Mouse (Mus musculus) liver, embryonic 14.5 days (tissue): ENCODE measurements around the gene Vav2. TPM values are rescaled to one million over a fixed set of nuclear protein-coding genes. Genes with fewer than 3 reads are reported as not detected.

Source experiments
- ATAC-seq: fragments of 200-750 bp; cut with Nextera tagmentation; 2 replicates; pipeline ENCODE4 v1.8.0; 2017; ENCODE audit warnings: moderate number of reproducible peaks, mild to moderate bottlenecking, moderate library complexity; ENCODE audit not compliant: insufficient read depth
- DNase-seq, 3 experiments: peaks; one replicate each; pipeline ENCODE4 v3.0.0-alpha.2; 2012 to 2013; ENCODE audit warnings: low read depth in 3 of 3, low spot score in 3 of 3
- H3K27ac ChIP-seq: fragments of 300-500 bp; sonication (generic); 2 replicates; pipeline ENCODE4 v1.5.1; 2014; ENCODE audit warnings: moderate library complexity, mild to moderate bottlenecking, control low read depth, inconsistent platforms
- H3K27me3 ChIP-seq: fragments of 300-500 bp; sonication (generic); 2 replicates; pipeline ENCODE4 v1.6.1; 2014; ENCODE audit warnings: mild to moderate bottlenecking, low read length, moderate library complexity; ENCODE audit not compliant: control insufficient read depth, insufficient read depth
- H3K36me3 ChIP-seq: fragments of 300-500 bp; sonication (generic); replicated peaks from 2 replicates; pipeline ENCODE4 v1.6.1; 2014; ENCODE audit warnings: low read depth; ENCODE audit not compliant: control insufficient read depth, insufficient read depth
- H3K4me1 ChIP-seq, 2 experiments: fragments of 200-500 bp in 1 of 2; fragments of 300-500 bp in 1 of 2; sonication (generic) in 1 of 2; replicated peaks; 2 replicates each; pipeline ENCODE4 v1.6.1; 2012 to 2014; ENCODE audit warnings: antibody characterized with exemption in 1 of 2, inconsistent platforms in 1 of 2, low read length in 1 of 2; ENCODE audit not compliant: control insufficient read depth in 2 of 2, insufficient read depth in 2 of 2
- H3K4me2 ChIP-seq: fragments of 300-500 bp; sonication (generic); 2 replicates; pipeline ENCODE4 v1.6.1; 2014; ENCODE audit warnings: low read depth, mild to moderate bottlenecking, control low read depth, moderate library complexity
- H3K4me3 ChIP-seq, 2 experiments: fragments of 200-500 bp in 1 of 2; fragments of 300-500 bp in 1 of 2; sonication (generic) in 1 of 2; 2 replicates each; pipeline ENCODE4 v1.5.1; 2012 to 2014; ENCODE audit warnings: low read depth in 2 of 2, low read length in 2 of 2, mild to moderate bottlenecking in 2 of 2, control low read depth in 1 of 2, inconsistent platforms in 1 of 2, moderate library complexity in 1 of 2; ENCODE audit not compliant: insufficient read depth in 1 of 2
- H3K9ac ChIP-seq: fragments of 300-500 bp; sonication (generic); replicated peaks from 2 replicates; pipeline ENCODE4 v1.6.1; 2014; ENCODE audit warnings: mild to moderate bottlenecking, control low read depth, moderate library complexity
- H3K9me3 ChIP-seq: fragments of 300-500 bp; sonication (generic); 2 replicates; pipeline ENCODE4 v1.6.1; 2016; ENCODE audit warnings: low read length, mixed read lengths; ENCODE audit not compliant: control insufficient read depth
- CTCF ChIP-seq: IDR thresholded peaks from 2 replicates; pipeline ENCODE4 v1.5.1; 2016; ENCODE audit warnings: antibody characterized with exemption, low read depth, control low read depth
- EP300 ChIP-seq: IDR thresholded peaks from 2 replicates; pipeline ENCODE4 v1.6.1; 2016; ENCODE audit warnings: antibody characterized with exemption, low read depth
- WGBS: fragments of 180-500 bp; shearing (Covaris S2); extraction: QIAGEN DNeasy Blood & Tissue Kit; methylation state at CpG from one replicate; pipeline ENCODE4 v1.1.7; 2014; ENCODE audit not compliant: insufficient replicate concordance; 5-methylcytosine and 5-hydroxymethylcytosine counted together
- polyA plus RNA-seq, 2 experiments: library from polyadenylated mRNA; depleted of rRNA in 1 of 2; stranded (reverse) in 1 of 2; unstranded in 1 of 2; fragments of >200 nt; fragmentation: Nextera tagmentation in 1 of 2; extraction: Ambion mirVana in 1 of 2; gene quantifications; 2 replicates each; pipeline versions ENCODE4 v1.2.1 to v1.2.3; 2012 to 2014

Vav2 gene
- polyA plus RNA-seq, 2 experiments, result 2.8 to 5.8 TPM

DNA sequence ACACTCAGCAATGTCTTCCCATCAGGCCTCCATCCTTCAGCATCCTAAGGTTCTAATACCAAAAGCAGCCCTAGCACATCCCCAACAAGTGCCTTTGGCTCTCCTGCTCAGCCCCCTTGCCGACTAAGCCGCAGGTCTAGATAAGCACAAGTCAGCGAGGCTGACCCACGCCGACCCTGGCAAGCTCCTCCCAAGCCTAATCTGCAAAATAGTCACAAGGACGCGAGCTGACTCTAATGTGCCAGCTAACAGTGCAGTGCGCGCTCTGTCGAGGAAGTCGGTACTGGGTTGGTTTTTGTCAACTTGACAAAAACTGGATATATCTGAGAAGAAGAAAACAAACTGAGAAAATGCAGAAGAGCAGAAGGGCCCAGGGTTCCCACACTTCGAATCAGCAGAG, 53.5 kb downstream of the Vav2 start:
- no peak for DNase-seq

GRCm38 (mm10) chr2:27371450-27371849, 55.4 kb downstream of the Vav2 start:
- no peak overlapping the region for H3K9ac ChIP-seq
- no peak overlapping the region for H3K4me3 ChIP-seq
- no peak for DNase-seq
- H3K27me3 ChIP-seq, result no peaks in the 10 kb centered on the region
- no peak for ATAC-seq
- H3K36me3 ChIP-seq, result no peaks in the 10 kb centered on the region
- peaks cover 0 to 9% of the 10 kb centered on the region in 2 experiments; a peak in 1 of 4 replicates for H3K4me1 ChIP-seq
- 75% methylated on average over 2 of the region's 2 CpGs for WGBS
- no peak overlapping the region for H3K4me2 ChIP-seq
- TF ChIP-seq CTCF, result no peak
- TF ChIP-seq EP300, result no peak
- no peak overlapping the region for H3K27ac ChIP-seq
- H3K9me3 ChIP-seq, result no peaks in the 10 kb centered on the region

More for the DNA sequence above, 53.5 kb downstream of the Vav2 start:
- Histone ChIP-seq H3K27ac (no peak overlapping the region), H3K4me2 (no peak overlapping the region), H3K4me1 (peaks cover 0 to 9% of the 10 kb centered on the region in 2 experiments; a peak in 1 of 4 replicates), H3K4me3 (no peak overlapping the region), H3K27me3 (no peaks in the 10 kb centered on the region), H3K9ac (no peak overlapping the region), H3K9me3 (no peaks in the 10 kb centered on the region), H3K36me3 (no peaks in the 10 kb centered on the region)
- no peak for TF ChIP-seq CTCF
- TF ChIP-seq EP300, result no peak
- no peak for ATAC-seq
- 10% methylated on average over 12 of the region's 12 CpGs for WGBS

DNA sequence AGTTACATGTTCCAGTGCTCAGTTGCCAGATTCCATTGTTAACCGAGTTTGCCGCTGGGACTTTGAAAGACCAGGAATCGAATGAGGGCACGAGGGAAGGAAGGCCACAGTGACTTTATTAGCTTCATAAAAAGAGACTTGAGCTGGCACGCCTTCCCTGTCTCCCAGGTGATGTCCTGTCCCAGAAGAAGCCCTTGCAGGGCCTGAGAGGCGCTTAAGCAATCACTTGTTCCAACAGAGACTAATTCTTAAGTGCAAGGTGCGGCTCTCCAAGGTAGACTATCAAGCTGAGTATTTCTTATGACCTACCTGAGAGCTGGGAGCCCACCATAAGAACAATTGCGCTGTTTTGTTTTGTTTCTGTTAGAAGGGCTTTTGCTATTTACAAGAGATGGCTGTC, 57.9 kb downstream of the Vav2 start:
- no peak for DNase-seq
- Histone ChIP-seq H3K27ac (no peak overlapping the region), H3K4me1 (peaks cover 0 to 9% of the 10 kb centered on the region in 2 experiments; a peak in 1 of 4 replicates), H3K9me3 (no peaks in the 10 kb centered on the region), H3K4me2 (no peak overlapping the region), H3K4me3 (no peak overlapping the region), H3K36me3 (no peaks in the 10 kb centered on the region), H3K9ac (no peak overlapping the region), H3K27me3 (no peaks in the 10 kb centered on the region)
- 63% methylated on average over 8 of the region's 8 CpGs for WGBS
- TF ChIP-seq EP300, result no peak
- no peak for TF ChIP-seq CTCF
- no peak for ATAC-seq

DNA sequence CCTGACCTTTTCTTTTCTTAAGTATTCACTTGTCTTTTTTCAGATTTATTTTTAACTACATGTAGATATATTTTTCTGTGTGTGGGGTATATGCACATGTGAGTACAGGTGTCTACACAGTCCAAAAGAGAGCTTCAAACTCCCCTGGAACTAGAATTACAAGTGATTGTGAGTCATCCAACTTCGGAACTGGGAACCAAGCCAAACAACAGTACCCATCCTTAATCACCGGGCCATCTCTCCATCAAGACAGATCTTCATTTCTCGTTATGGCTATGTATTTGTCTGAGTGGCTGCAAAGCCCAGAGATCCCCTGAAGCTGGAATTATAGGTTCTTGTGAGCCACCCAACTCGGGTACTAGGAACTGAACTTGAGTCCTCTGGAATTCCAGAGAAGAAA, 61.5 kb downstream of the Vav2 start:
- no peak for TF ChIP-seq EP300
- TF ChIP-seq CTCF, result no peak
- 61% methylated on average over 4 of the region's 4 CpGs for WGBS
- H3K9ac ChIP-seq, result no peak overlapping the region
- no peak overlapping the region for H3K27ac ChIP-seq
- H3K4me2 ChIP-seq, result no peak overlapping the region
- no peaks in the 10 kb centered on the region for H3K36me3 ChIP-seq
- H3K4me3 ChIP-seq, result no peak overlapping the region
- DNase-seq, result no peak
- H3K4me1 ChIP-seq, result no peaks in the 10 kb centered on the region
- H3K27me3 ChIP-seq, result no peaks in the 10 kb centered on the region
- no peak for ATAC-seq
- H3K9me3 ChIP-seq, result no peaks in the 10 kb centered on the region

DNA sequence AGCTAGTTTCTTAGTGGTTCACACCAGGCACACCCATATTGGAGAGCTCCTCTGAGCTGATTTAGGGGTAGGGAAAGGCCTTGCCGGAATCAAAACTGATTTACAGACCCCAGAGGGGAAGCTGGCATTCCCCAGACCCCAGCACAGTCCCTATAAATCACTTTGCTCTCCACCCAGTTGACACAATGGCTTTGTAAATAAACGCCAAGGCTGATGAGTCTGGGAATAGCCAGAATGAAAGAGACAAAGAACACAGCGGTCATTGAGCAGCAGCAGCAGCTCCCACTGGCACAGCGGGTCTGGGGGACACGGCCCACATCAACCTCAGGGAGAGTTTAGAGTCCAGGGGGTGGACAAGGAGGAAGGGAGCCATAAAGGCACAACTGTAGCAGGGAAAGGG, 65.0 kb downstream of the Vav2 start:
- TF ChIP-seq CTCF (no peak), EP300 (no peak)
- Histone ChIP-seq H3K36me3 (no peaks in the 10 kb centered on the region), H3K4me3 (no peak overlapping the region), H3K27ac (no peak overlapping the region), H3K4me2 (no peak overlapping the region), H3K9me3 (no peaks in the 10 kb centered on the region), H3K9ac (no peak overlapping the region), H3K4me1 (no peaks in the 10 kb centered on the region), H3K27me3 (no peaks in the 10 kb centered on the region)
- no peak for ATAC-seq
- WGBS, result 57% methylated on average over 5 of the region's 5 CpGs
- DNase-seq, result no peak
